Mouse (Mus musculus): ENCODE data around the gene Gpr27. TPM values are rescaled to one million over a fixed set of nuclear protein-coding genes. Genes with fewer than 3 reads are reported as not detected.

Gene Gpr27
- polyA plus RNA-seq, 1 experiment from 2014 or later, result 1.3 TPM

DNA sequence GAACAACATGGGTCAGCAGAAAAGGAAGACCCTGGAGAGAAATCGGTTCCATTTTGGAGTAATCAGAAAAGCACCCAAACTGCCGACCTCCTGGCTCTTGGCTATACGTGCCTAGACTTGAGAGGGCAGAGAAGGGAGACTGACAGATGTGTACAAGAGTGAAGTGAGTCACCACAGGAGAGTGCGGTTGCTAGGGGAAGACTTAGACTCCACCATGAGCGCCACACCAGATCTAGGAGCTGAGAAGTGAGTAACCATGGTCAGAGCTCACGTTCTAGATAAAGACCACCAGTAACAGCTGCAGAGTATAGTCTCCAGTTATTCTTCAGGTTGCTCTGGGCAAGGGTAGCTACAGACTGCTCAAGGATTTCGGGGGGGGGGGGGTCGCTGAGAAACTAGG lies 29.2 kb upstream of the Gpr27 start:
- H3K27me3 ChIP-seq (ENCODE audit: poor library complexity, severe bottlenecking), result peaks cover 37% of the 10 kb centered on the region
- no peak overlapping the region for H3K27ac ChIP-seq
- H3K9me3 ChIP-seq, result no peaks in the 10 kb centered on the region
- H3K4me3 ChIP-seq, result no peak overlapping the region
- DNase-seq (ENCODE audit: extremely low spot score, low spot score), result no peak
- peaks cover 41% of the 10 kb centered on the region for H3K4me1 ChIP-seq
- 80% methylated on average over 8 of the region's 8 CpGs for WGBS
- H3K36me3 ChIP-seq (replicated peaks), result no peaks in the 10 kb centered on the region

DNA sequence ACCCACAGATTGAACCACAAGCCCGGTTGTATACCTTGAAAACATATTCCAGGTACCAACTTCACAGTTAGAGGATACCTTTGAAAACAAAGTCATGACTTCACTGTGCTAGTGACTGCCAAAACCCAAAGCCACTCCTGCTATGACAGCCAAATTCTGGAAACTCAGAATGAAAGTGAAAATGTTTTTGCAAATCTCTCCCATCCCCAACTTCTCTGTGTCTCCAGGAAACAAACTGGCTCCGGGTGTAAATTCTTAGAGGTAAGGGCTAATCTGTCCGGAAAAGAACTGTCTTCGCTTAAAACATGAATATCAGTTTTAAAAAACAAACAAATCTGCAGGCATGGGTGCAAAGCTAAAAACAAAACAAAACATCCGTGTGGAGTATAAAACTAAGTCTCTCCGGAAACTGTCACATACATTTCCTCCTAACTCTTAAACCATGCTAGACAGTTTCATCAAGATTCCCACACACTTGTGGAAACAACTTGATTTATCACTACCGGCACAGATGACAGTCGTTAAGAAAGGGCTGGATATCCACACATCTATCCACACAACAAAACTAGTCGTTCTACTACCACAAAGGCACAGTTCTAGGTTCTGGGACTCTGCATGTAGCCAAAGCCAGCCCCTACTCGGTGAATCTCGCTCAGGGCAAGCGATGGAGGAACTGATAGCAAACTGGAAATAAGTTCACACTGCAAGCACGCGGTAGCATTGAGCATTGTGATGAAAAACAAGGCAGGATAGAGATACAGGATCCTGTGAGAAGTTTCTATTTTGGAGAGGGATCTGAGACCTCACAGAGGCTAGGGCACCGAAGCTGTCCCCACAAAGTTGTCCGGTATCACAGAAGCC lies 26.8 kb upstream of the Gpr27 start:
- peak overlapping the region; percentile 87 for H3K4me3 ChIP-seq
- peak overlapping the region; percentile 92 for H3K27ac ChIP-seq
- peak; percentile 43 for DNase-seq (ENCODE audit: extremely low spot score, low spot score)
- no peaks in the 10 kb centered on the region for H3K9me3 ChIP-seq
- no peaks in the 10 kb centered on the region for H3K36me3 ChIP-seq (replicated peaks)
- peaks cover 65% of the 10 kb centered on the region for H3K4me1 ChIP-seq
- peaks cover 48% of the 10 kb centered on the region for H3K27me3 ChIP-seq (ENCODE audit: poor library complexity, severe bottlenecking)
- 39% methylated on average over 16 of the region's 16 CpGs for WGBS

DNA sequence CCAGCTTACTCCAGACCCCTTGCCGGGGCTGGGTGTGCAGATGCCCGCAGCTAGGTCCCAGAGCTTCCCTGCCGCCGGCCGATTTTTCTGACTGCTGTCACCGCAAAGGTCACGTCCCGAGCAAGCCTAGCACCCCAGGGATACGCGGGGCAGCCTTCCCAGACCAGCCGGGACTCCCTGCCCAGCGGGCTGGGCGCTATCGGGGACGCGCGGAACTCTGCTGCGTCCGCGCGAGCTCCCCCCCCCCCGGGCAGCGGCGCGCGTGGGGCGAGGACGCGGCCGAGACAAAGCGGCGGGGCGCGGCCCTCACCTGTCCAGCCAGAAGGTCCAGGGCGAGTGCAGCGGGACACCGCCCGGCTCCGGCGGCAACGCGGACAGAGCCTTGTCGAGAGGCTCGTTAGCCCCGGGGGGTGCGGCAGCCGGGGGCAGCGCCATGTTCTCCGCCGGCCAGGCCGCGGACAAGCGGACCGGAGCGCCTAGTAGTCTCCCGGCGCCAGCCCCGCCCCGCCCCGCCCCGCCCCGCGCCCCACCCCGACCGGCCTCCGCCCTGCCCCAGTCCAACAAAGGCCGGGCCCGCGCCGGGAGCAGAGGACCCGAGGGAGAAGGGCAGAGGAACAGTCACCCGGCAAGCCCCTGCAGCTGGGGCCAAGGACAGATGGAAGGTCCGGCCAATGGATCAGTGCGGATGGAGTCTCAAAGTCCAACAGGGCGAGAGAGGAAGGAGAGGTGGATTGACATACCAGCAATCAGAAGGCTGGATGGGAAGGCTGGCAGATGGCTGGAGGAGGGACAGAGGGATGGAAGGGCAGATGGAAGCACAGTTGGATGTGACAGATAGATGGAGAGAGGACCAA lies 25.9 kb upstream of the Gpr27 start, which contains the start of the genes Eif4e3 and Gm20696:
Eif4e3 (minus strand) TSS at position 454 of the 854 bp plus-strand sequence.
Gm20696 (minus strand) TSS at position 480 of the 854 bp plus-strand sequence.
- peak within 1 kb of the TSS; percentile 87 for H3K4me3 ChIP-seq
- under 1% methylated on average over 67 of the region's 75 CpGs for WGBS
- no peaks in the 10 kb centered on the region for H3K9me3 ChIP-seq
- DNase-seq (ENCODE audit: extremely low spot score, low spot score), result peak; percentile 73
- H3K36me3 ChIP-seq (replicated peaks), result no peaks in the 10 kb centered on the region
- H3K27me3 ChIP-seq (ENCODE audit: poor library complexity, severe bottlenecking), result peaks cover 48% of the 10 kb centered on the region
- peaks cover 74% of the 10 kb centered on the region for H3K4me1 ChIP-seq
- H3K27ac ChIP-seq, result peak within 1 kb of the TSS; percentile 92

DNA sequence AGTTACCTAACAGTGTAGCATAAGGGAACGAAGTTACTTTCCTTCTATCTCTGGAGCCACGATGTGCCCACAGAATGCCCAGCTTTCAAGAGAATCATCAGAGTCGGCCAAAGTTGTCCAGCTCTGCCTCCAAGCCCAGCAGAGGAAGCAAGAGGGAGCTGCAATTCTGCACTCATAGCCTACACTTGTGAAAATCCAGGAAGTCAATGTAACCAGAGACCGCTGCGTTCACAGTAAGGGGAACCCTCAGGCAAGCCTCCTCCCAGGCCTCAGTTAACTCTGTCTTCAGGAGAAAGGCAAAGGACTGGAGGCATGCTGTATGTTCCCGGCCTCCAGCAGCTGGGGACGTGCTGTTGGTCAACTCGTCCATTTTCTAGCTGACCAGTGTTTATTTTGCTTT lies 25.2 kb upstream of the Gpr27 start:
- peaks cover 78% of the 10 kb centered on the region for H3K4me1 ChIP-seq
- peak overlapping the region; percentile 87 for H3K4me3 ChIP-seq
- no peaks in the 10 kb centered on the region for H3K9me3 ChIP-seq
- H3K27me3 ChIP-seq (ENCODE audit: poor library complexity, severe bottlenecking), result peaks cover 48% of the 10 kb centered on the region
- DNase-seq (ENCODE audit: extremely low spot score, low spot score), result peak; percentile 26
- no peaks in the 10 kb centered on the region for H3K36me3 ChIP-seq (replicated peaks)
- H3K27ac ChIP-seq, result peak overlapping the region; percentile 92
- WGBS, result 46% methylated on average over 8 of the region's 8 CpGs

DNA sequence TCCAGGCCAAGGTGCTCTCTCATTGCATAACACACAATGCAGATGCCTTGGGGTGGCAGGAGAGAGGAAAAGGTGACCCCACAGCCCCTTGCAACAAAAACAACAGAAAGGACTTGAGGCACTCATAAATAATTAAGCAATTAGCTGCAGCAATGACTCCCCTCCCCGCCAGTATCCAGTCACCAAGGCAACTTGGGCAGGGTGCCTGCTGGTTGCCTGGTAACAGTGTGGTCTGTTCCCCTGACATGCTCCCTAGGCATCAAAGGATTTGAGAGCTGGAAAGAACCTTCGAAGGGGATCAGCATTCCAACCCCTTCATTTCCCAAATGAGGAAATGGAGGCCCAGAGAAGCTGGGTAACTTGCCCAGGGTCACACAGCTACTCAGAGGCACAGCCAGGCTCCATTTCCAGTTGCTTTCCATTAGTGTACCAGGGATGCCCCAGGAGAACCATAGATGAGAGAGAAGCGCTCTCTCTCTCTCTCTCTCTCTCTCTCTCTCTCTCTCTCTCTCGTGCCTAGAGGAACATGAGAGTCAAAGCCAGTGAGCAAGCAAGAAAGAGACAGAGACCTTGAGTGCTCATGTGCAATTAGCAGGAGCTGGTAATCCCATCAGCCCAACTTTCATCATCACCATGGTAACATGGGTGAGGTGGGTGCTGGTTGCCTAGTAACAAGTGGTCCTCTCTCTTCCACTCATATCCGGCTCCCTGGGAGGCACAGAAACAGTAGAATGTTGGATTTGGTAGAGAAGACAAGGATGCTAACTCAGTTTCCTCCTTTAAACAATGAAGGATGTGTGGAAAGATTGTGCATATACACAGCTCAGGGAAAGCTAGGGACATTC lies 22.8 kb upstream of the Gpr27 start:
- Histone ChIP-seq H3K4me3 (0 out of 2 replicates have a peak overlapping the region, but pooled peaks have one; percentile 0), H3K27ac (peak overlapping the region; percentile 41; the same call in 1 of the 2 replicates), H3K36me3 (replicated peaks) (no peaks in the 10 kb centered on the region), H3K9me3 (no peaks in the 10 kb centered on the region), H3K4me1 (peaks cover 70% of the 10 kb centered on the region), H3K27me3 (ENCODE audit: poor library complexity, severe bottlenecking) (peaks cover 38% of the 10 kb centered on the region)
- peak; percentile 71 for DNase-seq (ENCODE audit: extremely low spot score, low spot score)
- 28% methylated on average over 5 of the region's 5 CpGs for WGBS

DNA sequence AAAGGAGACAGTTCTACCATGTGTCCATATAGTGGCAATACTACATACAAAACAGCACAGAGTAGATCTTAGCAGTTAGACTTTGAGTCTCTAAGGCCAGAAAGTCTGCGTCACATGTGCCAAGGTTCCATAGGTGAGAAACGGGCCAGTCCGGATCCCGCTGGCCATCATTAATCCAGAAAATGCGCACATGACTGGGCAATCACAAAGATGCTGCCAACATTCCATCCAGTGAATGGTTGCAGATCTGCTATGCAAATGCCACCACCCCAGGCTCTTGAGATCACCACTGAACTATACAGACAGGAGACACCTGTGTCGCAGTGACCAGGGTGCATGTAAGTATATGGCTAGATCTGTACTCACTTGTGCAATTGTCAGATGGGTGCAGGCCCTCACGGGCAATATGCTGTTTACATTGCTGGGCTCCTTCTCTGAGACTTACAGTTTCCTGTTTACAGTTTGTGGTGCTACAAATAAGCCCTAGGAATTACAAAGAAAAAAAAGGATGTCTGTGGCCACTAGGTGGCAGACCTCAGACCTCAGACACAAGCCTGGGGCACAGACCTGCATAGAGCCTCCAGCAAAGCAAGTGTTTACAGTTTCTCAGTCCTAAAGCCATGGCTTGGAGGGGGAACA lies 21.9 kb upstream of the Gpr27 start:
- 71% methylated on average over 7 of the region's 7 CpGs for WGBS
- Histone ChIP-seq H3K9me3 (no peaks in the 10 kb centered on the region), H3K27me3 (ENCODE audit: poor library complexity, severe bottlenecking) (peaks cover 29% of the 10 kb centered on the region), H3K4me3 (no peak overlapping the region), H3K36me3 (replicated peaks) (no peaks in the 10 kb centered on the region), H3K27ac (peak overlapping the region; percentile 4; the same call in 1 of the 2 replicates), H3K4me1 (peaks cover 70% of the 10 kb centered on the region)
- DNase-seq (ENCODE audit: extremely low spot score, low spot score), result peak; percentile 54

DNA sequence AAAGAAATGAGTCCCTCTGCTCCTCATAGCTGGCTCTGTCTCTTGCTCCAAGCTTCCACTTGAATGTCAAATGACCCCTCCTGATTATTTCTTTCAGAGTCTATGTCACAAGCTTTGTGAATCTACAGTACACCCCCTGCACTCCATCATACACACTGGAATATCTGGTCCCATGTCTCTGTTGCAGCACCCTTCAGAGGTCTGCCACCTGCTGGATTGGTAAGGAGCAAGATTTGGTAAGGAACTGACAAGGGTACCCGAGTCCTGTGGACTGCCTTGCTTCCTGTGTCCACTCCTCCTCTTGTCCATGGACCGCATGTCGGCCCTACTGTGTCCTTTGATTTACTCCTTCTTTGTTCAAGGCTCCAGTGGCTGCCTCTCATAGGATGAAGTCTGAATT lies 20.7 kb upstream of the Gpr27 start:
- H3K27me3 ChIP-seq (ENCODE audit: poor library complexity, severe bottlenecking), result peaks cover 23% of the 10 kb centered on the region
- no peak overlapping the region for H3K27ac ChIP-seq
- no peaks in the 10 kb centered on the region for H3K36me3 ChIP-seq (replicated peaks)
- no peak overlapping the region for H3K4me3 ChIP-seq
- DNase-seq (ENCODE audit: extremely low spot score, low spot score), result no peak
- H3K4me1 ChIP-seq, result peaks cover 58% of the 10 kb centered on the region
- H3K9me3 ChIP-seq, result no peaks in the 10 kb centered on the region
- WGBS, result 80% methylated on average over 3 of the region's 3 CpGs

DNA sequence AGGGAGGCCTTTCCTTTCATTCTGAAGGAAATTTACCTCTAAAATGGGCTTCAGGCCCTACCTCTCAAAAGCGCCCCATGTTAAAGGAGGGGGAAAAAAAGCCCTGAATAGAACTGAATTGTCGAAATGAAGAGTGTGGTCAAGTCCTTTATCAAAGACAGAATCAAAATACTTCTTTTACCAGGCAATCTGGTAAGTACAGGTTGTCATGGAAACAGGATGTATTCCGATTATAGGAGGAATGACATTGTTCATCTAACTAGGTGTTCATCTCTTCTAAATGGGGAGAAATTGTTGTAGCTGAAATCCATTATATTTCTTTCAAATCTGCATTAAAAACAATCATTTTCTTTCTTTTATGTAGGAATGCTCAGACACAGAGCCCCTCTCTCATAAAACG lies 18.0 kb upstream of the Gpr27 start:
- 73% methylated on average over 4 of the region's 4 CpGs for WGBS
- Histone ChIP-seq H3K9me3 (no peaks in the 10 kb centered on the region), H3K4me3 (no peak overlapping the region), H3K4me1 (peaks cover 40% of the 10 kb centered on the region), H3K36me3 (replicated peaks) (no peaks in the 10 kb centered on the region), H3K27ac (no peak overlapping the region), H3K27me3 (ENCODE audit: poor library complexity, severe bottlenecking) (no peaks in the 10 kb centered on the region)
- DNase-seq (ENCODE audit: extremely low spot score, low spot score), result no peak

DNA sequence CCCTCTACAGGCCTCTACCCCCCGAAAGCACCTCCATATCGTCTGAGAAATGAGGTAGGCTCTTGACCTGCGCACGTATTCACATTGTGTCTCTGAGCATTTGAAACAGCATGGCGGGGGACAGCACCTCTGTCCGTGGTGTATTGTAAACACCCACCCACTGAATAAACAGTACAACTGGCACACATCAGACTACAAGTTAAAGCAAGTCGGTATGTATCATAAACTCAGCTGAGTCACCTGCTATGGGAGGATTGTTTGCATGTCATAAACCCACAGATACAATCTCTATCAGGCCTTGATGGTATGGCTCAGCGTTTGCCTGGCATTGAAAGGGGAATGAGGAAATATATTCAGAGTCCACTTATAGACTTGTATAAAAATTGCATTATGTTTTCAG lies 15.2 kb upstream of the Gpr27 start:
- Histone ChIP-seq H3K4me3 (no peak overlapping the region), H3K4me1 (peaks cover 16% of the 10 kb centered on the region), H3K27ac (no peak overlapping the region), H3K9me3 (no peaks in the 10 kb centered on the region), H3K36me3 (replicated peaks) (no peaks in the 10 kb centered on the region), H3K27me3 (ENCODE audit: poor library complexity, severe bottlenecking) (no peaks in the 10 kb centered on the region)
- whole genome bisulfite sequencing, result 89% methylated on average over 8 of the region's 8 CpGs
- no peak for DNase-seq (ENCODE audit: extremely low spot score, low spot score)

DNA sequence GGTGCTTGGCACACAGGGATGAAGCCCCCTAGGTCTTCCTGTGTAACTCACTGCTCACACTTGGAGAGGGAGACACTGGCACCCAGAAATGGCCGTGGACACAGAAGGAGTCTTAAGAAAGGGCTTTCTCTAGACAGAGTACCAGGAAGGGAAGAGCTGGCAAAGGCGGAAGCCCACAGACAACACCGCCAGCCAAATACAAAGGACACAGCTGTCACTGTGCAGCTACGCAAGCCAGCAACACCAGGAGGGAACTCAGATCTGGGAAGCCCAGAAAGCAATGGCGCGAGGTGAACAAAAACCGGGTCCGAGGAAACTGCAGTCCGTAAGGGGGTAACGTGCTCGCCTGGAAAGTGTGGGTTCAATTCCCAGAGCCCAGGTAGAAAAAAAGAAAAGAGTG lies 14.4 kb upstream of the Gpr27 start:
- H3K4me3 ChIP-seq, result no peak overlapping the region
- no peak for DNase-seq (ENCODE audit: extremely low spot score, low spot score)
- no peaks in the 10 kb centered on the region for H3K9me3 ChIP-seq
- H3K27ac ChIP-seq, result no peak overlapping the region
- H3K36me3 ChIP-seq (replicated peaks), result no peaks in the 10 kb centered on the region
- H3K27me3 ChIP-seq (ENCODE audit: poor library complexity, severe bottlenecking), result no peaks in the 10 kb centered on the region
- WGBS, result 82% methylated on average over 11 of the region's 11 CpGs
- H3K4me1 ChIP-seq, result peaks cover 16% of the 10 kb centered on the region

DNA sequence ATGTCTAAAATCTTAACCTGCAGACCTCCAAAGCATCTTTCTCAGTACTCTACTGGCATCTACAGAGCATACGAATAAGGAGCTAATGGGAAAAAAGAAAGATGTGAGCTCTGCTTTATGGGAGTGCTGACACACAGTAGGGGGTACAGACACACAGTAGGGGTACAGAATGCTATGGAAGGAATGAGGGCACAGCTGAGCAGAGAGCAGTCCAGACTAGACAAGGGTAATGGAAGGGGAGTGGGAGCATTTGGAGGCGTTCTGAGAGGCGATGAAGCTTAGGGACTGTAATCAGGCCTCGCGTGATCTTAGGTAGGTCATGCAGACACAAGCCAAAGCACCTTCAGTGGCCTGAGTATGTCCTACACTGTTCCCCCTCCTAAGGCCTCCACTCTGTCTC lies 8.5 kb upstream of the Gpr27 start:
- no peaks in the 10 kb centered on the region for H3K36me3 ChIP-seq (replicated peaks)
- no peak overlapping the region for H3K4me3 ChIP-seq
- no peak for DNase-seq (ENCODE audit: extremely low spot score, low spot score)
- H3K27me3 ChIP-seq (ENCODE audit: poor library complexity, severe bottlenecking), result 0 out of 2 replicates have a peak, but pooled peaks cover 6% of the 10 kb centered on the region
- H3K27ac ChIP-seq, result no peak overlapping the region
- peaks cover 4% of the 10 kb centered on the region; the same call in 1 of the 2 replicates for H3K9me3 ChIP-seq
- WGBS, result 93% methylated on average over 5 of the region's 5 CpGs
- H3K4me1 ChIP-seq, result no peaks in the 10 kb centered on the region

DNA sequence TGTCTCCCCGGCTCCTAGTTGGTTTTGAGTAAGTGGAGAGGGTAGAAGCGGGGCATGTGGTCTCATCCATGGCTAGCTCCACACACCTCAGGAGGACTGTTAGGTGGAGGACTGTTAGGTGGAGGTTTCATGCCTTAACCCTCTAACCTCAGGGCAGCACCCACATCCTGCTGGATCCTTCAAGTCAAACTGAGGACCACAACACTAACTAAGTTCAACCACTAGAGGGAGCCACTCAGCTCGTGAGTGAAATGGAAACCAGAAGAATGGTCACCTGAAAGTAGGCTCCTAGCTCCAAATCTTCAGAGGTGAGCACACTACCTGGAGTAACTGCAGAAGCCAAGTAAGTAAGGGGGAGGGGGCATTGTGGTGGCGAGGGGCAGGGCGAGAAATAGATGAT lies 7.6 kb upstream of the Gpr27 start:
- no peak overlapping the region for H3K4me3 ChIP-seq
- H3K36me3 ChIP-seq (replicated peaks), result no peaks in the 10 kb centered on the region
- DNase-seq (ENCODE audit: extremely low spot score, low spot score), result no peak
- WGBS, result 54% methylated on average over 5 of the region's 5 CpGs
- peaks cover 13% of the 10 kb centered on the region for H3K27me3 ChIP-seq (ENCODE audit: poor library complexity, severe bottlenecking)
- H3K9me3 ChIP-seq, result peaks cover 4% of the 10 kb centered on the region; the same call in 1 of the 2 replicates
- no peak overlapping the region for H3K27ac ChIP-seq
- no peaks in the 10 kb centered on the region for H3K4me1 ChIP-seq

All from forebrain, embryonic 10.5 days (tissue).